Mouse (Mus musculus) granulocyte monocyte progenitor cell, adult 5-6 weeks (primary cell): Measurements from ENCODE around the gene Copb1. TPM values are rescaled to one million over a fixed set of nuclear protein-coding genes. Genes with fewer than 3 reads are reported as not detected.
"Not testable (repeated sequence)": the region's sequence is repeated elsewhere in the genome, so short reads cannot be mapped to it uniquely, and the experiment has no call there.

Experiments
- ATAC-seq: replicated peaks from 2 replicates; pipeline ENCODE4 v1.8.0; 2016; ENCODE audit warnings: mild to moderate bottlenecking, moderate TSS enrichment, inconsistent platforms; ENCODE audit not compliant: poor library complexity, severe bottlenecking
- total RNA-seq, 2 experiments: library from RNA; stranded (forward) in 1 of 2; stranded (reverse) in 1 of 2; fragments of 200-712, 200-1000 nt in 1 of 2; fragments of >200 nt in 1 of 2; fragmentation: Nextera tagmentation in 1 of 2; gene quantifications; 2 replicates each; pipeline ENCODE4 v1.2.3; 2014 to 2017

The Copb1 gene
- total RNA-seq, 2 experiments from 2014 or later, result 66.0 to 118 TPM

DNA sequence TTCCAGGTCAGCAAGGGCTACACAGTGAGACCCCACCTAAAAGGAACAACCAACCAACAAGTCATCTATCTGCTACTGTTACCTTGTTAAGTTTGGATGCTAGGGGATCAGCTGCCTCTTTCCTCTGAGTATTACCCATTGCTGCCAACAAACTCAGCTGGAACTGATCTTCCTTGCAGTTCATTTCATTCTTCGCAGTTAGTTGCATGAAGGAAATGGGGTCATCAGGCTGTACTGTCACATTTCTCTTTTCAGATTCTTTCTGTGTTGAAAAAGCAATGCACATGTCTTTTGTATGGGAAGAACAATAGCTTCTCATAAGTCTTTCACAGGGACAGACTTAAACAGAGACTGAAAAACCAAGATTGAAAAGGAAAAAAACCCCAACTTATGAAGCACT, 28.0 kb downstream of the Copb1 start:
- no peak for ATAC-seq

DNA sequence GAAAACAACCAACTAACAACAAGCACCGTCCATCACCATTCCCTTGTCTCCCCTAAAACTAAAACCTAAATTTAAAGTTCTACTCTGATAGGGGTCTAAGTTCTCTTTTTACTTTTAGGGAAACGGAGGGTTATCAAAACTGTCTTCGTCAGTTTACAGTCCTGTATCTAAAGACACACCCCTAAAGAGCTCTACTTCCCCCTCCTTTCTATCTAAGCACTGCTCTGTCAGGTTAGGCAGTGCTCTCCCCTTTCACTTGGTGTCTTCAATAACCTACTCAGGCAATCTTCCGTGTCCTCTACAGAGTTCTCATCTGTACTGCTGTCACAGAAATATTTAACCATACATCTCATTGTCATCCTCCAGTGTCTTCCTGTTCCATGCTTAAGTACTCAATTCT, 34.1 kb downstream of the Copb1 start:
- ATAC-seq, result no peak

DNA sequence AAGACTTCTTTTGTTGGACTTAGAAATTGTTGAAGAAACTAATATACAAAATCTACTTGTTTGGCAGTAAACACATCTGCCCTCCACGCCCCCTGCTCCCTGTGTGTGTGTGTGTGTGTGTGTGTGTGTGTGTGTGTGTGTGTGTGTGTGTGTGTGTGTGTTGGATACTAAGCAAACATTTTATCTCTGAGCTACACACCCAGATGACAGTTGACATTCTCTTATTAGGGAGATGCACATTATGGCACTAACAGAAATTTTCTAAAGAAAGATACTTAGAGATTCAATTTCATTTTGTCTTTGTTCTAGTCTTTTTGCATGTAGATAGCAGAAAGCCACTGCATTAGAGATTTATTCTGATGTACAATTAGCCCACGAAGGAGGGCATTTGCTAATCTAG, 37.6 kb downstream of the Copb1 start:
- no peak for ATAC-seq

DNA sequence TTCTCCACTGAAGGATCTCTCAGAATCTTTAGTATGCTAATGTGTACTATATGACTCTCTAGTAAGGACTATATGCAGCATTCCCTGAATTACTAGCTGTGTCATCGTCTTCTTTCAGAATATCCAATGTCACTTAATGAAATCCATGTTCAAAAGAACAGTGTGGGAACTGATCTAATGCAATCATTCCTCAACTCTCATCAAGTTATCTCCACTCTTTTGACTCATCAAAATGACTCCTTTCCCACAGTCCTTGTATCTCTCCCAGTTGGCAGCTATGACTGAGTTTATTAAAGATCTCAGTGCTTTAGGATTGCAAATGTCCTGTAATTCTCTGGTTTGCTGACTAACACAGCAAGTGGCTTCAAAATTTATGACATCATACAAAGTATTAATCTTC, 40.1 kb downstream of the Copb1 start:
- ATAC-seq, result no peak

DNA sequence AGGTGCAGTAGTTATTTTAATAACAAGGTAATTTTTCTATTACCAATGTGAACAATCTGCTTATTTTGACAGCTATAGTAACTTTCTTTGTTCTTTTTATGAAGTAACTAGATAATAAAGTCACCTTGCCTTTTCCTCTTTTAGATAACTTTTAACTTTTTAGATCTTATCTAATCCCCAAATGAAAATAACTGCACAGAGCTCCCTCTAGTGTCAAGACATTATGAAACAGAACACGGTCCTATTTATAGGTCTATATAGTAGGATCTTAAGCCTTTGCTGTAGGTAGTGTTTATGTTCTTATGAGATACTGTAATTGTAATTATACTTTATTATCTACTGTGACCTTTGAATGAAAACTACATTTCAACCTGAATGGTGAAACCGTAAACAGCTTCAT, 41.0 kb downstream of the Copb1 start:
- peak; percentile 48; the same call in 1 of the 2 replicates for ATAC-seq

DNA sequence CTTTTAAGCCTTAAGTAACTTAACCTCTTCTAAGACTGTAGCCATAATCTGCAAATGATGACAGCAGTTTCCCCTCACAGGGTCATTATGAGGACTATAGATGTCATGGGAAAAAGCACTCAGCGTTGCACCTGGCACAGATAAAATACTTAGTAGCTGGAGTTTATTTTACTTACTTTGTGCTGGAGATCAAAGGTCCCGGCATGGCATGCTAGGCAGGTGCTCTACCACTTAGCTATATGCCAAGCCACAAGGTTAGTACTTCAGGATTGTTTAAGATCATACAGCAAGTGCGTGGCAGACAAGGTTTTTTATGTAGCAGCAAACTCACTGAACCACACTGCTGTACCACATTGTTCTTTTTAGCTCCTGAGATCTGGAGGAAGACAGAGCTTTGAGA, 43.9 kb downstream of the Copb1 start:
- no peak for ATAC-seq

DNA sequence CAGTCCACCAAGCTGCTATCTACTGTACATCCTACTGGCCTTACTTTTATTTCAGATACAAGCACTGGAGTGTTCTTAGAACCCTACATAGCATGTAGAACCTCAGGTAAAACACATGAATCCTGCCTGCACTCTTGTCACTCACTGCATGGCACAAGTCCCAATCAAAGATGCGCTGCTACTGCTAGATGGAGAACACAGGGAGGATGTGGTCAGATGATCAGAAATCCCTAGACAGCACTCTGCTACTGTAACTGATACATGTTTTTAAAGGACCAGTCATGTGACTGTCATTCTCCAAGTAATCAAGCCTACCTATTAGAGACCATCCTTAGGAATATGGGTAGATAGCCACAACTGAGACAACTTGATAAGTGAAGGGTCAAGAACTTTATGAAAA, 44.7 kb downstream of the Copb1 start:
- no peak for ATAC-seq

DNA sequence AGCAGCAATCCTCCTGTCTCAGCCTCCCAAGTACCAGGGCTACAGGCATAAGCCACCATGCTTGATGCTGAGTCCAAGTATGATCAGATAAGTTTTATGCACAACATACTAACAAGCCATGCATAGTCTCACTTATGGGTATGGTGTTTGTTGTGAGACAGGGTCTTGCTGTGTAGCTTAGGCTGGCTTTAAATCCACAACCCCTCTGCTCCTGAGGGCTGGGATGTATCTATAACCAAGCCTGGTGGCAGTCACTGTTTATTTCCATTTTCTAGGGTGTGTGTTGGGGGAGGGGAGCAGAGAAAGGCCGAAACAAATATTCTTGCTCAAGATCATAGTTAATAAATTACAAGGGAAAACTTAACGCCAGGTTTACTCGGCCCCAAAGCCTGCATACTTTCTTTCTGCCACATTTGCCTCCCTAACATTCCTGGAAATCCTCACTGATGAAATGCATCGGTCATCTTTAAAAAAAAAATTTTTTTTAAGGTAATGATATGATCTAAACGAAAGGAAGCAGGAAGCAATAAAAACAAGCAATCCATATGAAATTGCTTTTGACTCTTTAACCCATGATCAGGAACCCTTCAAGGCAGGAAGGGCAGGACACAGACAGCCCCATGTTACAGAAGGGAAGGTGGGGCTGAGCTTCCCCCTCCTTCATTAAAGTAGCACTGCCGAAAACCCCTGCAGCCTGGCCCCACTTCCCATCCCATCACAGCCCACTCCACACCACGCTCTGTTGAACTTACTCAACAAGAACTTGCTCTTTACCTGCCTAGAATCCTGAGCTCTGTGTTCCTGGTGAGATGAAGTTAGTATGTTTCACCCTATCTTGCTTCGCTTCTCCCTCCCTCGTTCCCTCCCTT, 50.8 kb downstream of the Copb1 start:
- peak; percentile 30; the same call in 1 of the 2 replicates for ATAC-seq

DNA sequence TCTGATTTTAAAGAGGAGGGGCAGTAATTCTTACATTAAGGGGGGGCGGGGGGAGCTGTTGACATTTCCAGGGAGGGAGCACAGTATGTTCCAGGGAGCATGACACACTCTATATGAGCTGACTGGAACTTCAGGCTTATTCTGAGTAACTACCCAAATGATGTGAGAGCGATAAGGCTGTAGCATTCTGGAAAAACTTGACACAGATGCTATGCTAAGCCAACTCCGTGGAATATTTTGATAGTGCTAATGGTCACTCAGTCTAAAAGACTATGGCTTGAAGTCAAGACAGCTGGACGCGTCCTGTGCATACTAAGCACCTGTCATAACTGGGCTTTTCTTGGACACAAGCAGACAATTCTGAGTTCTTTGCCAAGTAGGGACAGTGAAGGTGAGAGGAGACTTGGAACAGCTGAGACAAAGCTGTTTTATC, 51.5 kb downstream of the Copb1 start:
- ATAC-seq, result no peak

DNA sequence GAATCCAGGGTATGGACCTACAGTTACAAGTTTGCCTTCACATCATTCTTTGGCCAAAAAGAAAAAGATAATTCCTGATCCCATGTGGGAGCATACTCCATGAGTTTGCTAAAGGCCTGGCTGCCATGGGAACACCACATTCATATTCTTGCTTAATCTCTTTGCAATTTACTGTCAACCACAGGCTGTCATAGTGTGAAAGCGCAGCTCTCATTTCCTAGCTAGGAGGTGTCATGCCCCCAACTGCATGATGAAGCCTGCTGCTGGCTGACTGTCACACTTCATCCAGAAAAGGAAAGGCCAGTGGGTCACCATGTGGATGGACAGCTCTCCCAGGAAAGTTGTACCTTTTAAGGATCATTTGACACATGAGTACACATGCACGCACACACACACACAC, 53.9 kb downstream of the Copb1 start:
- no peak for ATAC-seq

DNA sequence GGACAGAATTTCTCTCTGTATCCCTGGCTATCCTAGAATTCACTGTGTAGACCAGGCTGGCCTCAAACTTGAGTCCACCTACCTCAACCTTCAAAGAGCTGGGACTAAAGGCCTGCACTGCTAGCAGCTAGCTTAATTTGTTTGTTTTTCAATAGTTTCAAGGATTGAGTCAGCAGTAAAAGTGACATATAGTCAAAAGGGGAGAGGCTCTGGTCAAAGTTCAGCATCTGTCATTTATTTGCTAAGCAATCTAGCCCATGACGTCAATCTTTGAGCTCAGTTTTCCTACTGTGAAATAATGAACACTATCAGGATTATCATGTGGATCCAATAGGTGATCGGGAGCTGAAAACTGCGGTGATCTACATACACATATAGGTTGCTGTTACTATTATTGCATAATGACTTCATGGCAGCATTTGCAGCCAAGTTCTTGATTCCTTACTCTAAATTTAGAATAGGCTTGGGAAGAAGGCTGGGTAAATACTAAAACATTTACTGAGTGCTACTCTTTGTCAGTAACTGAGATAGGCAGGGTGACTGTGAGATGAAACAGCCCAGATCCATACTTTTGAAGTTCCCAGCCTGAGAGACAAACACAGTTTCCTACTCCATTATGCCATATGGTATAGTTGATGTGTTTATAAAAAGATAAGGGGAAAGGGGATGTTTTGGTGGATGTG, 54.9 kb downstream of the Copb1 start:
- ATAC-seq, result no peak

DNA sequence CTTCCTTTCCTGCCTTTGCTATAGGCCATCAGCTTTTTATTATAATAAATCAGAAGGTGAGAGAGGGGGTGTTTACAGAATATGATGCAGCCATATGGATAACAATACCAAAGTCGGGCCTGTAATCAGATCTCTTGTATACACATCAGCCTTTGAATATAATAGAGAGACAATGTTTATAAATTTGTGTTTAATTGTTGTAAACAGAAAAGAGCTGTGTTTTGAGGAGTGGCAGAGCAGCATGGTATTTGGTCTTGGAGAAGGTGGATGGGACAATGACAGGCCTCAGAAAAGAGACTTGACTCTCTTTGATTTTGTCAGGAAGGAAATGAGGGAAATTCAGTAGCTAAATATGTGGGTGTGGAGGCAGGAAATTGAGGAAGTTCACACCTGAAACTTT, 56.3 kb downstream of the Copb1 start:
- ATAC-seq, result no peak

DNA sequence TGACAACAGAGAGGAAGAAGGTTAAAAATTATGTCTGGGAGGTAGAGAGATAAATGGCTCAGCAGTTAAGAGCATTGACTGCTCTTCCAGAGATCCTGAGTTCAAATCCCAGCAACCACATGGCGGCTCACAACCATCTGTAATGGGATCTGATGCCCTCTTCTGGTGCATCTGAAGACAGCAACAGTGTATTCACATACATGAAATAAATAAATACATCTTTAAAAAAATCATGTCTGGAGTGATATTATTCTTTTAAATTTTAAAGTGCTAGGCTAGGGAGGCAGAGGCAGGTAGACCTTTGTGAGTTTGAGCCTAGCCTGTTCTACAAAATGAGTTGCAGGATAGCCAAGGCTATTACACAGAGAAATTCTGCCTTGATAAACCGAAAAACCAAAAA, 57.9 kb downstream of the Copb1 start:
- ATAC-seq, result not testable (repeated sequence)

DNA sequence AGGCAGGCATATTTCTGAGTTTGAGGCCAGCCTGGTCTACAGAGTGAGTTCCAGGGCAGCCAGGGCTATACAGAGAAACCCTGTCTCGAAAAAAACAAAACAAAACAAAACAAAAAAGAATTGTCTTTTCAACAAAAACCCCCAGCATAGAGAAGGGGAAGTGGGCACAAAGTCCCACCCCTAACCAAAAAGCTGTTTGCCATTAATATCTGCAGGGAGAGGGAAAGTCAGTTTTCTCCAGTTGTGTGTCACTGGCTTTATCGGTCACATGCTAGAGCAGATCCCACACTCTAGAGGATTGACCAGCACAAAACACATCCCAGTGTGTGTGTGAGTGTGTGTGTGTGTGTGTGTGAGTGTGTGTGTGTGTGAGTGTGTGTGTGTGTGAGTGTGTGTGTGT, 59.7 kb downstream of the Copb1 start:
- peak; percentile 54 for ATAC-seq

DNA sequence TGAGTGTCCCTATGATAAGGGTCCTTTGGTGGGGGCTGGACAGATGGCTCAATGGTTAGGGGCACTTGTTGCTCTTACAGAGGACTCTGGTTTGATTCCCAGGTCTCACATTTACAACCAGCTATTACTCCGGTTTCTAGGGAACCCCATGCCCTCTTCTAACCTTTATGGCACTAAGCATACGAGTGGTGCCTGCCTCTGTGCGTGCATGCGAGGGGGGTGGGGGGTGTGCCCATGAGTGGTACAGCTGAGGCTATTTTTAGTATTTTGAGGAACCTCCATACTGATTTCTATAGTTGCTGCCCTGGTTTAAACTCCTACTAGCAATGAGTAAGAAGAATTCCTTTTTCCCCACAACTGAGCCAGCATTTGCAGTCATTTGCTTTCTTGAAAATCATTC, 60.3 kb downstream of the Copb1 start:
- peak; percentile 80 for ATAC-seq

DNA sequence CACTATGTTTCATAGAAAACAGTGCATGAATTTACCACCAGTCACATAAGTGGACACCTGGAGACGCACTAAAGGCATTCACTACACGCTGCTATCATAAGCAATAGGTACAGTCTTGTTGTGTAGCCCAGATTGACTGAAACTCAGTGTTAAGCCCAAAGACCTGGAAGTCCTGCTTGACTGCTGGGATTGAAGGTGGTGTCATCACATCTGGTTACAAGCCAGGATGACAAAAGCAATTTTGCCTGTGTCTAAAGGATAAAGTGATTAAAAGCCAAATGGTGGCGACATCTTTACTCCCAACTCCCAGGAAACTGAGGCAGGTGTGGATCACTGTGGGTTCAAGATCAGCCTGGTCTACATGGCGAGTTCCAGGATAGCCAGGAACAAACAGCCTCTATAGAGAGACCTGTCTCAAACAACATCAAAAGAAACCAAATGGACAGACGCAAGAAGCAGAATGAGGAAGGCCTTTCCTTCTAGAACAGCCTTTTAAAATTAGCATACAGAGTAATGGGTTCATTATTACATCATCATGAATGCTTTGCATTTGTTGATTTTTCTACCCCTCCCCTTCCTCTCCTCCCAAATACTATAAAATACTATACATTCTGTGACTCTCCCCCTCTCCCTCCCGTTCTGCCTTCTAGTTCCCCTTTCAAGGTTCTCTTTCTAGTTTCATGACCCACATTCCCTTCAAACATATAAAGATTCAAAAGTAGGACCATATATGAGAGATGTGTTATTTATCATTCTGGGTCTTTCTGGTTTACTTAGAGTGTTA, 61.0 kb downstream of the Copb1 start:
- peak; percentile 84 for ATAC-seq

DNA sequence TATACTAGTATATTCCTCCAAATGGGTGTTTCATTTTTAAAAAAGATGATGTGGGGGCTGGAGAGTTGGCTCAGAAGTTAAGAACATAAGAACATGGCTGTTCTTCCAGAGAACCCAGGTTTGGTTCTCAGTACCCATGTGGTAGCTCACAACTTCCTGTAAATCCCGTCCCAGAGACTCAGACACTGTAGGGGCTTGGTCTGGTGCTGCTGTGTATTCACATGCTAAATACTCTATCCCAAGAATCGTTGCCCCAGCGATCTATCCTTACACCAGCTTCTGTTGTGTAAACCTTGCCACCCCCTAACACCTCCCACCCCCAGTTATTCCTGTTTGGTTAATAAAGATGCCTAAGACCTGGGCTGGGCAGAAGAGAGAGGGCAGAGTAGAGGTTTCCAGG, 61.9 kb downstream of the Copb1 start:
- ATAC-seq, result no peak

DNA sequence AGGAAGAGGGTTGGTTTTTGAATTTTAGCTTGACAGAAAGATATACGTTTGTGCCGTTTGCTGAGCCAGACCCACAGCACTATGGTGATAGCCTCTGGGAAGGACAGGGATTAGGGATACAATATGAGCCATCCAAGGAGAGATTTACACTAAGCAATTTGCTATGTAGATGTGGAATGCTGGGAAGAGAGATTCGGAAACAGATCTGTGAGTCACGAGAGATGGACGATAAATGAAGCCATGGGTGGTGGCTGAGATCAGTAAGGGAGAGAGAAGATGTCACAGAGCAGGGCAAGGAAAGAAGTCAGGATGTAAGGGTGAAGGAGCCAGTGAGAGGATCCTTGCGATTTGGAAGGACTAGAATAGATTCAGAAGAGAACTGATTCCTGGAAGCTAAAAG, 71.1 kb downstream of the Copb1 start:
- no peak for ATAC-seq

DNA sequence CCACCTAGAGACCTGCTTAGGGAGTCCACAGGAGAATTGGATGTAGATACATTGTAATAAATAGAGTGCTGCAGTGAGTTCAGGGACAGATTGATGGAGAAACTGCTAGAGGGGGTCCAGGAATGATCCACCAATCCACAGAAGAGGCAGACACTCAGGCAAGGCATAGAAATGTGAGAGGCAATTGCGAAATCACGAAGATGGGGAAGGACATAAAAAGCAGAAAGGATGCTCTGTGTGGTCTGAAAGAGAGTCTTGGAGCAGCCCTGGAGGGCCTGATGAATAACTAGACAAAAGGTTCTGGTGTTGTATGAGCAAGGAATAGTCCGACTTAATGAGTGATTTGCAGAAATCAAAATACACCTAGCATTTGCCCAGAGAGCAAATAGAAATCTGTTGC, 71.8 kb downstream of the Copb1 start:
- peak; percentile 64 for ATAC-seq

DNA sequence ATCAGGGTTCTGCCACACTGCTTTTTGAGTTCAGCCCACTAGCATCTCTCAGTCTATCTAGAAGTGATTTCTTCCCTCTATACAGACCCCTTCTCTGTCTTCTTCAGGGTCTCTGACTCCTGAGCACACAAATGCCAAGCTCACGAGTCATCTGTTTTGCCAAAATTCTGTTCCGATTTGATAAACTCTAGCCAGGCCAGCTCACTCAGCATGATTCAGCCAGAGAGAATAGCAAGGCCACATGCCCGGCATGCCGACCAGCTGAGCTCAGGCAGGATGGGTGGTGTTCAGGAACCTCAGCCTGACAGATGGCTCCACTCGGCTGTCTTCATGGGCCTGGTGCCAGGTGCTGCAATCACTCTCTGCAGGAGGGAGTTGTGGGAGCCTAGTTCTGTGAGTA, 73.1 kb downstream of the Copb1 start:
- peak; percentile 74 for ATAC-seq

DNA sequence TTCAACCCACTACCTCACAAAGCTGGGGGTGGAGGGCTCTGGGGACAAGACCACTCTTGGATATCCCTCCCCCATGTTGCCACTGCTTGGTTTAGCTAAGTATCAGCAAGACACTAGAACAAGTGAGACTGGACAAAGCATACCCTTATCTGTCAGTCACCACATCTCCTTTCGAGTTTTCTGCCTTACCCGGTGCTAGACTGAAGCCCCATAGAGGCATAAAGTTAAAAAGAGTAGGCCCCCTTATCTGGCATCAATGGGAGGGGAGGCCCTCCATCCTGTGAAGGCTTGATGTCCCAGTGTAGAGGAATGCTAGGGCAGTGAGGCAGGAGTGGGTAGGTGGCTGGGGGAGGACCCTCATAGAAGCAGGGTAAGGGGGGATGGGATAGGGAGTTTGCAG, 77.9 kb downstream of the Copb1 start:
- no peak for ATAC-seq
